Mouse (Mus musculus): ENCODE measurements around the gene Pax5. TPM values are rescaled to one million over a fixed set of nuclear protein-coding genes. Genes with fewer than 3 reads are reported as not detected.
A peak's percentile ranks its signal among the peaks of the same experiment; 100 is the strongest.

Gene Pax5
- polyA plus RNA-seq, 1 experiment from 2014 or later, result 0.01 TPM

GRCm38 (mm10) chr4:44713554-44714051, 3.3 kb upstream of the Pax5 start:
- Histone ChIP-seq H3K36me3 (no peaks in the 10 kb centered on the region), H3K4me2 (replicated peaks) (no peak overlapping the region)
- 1% methylated on average over 19 of the region's 19 CpGs for WGBS

GRCm38 (mm10) chr4:44712786-44713553, 2.7 kb upstream of the Pax5 start:
- H3K27me3 ChIP-seq (replicated peaks), result peaks cover 90% of the 10 kb centered on the region
- H3K27ac ChIP-seq, result no peak overlapping the region
- H3K9ac ChIP-seq, result no peak overlapping the region
- 1% methylated on average over 50 of the region's 50 CpGs for WGBS
- no peak for ATAC-seq
- H3K4me2 ChIP-seq (replicated peaks), result no peak overlapping the region
- H3K36me3 ChIP-seq, result no peaks in the 10 kb centered on the region
- 0 out of 2 replicates have a peak, but pooled peaks cover 12% of the 10 kb centered on the region for H3K4me1 ChIP-seq (replicated peaks)
- H3K4me3 ChIP-seq (replicated peaks), result no peak overlapping the region
- no peaks in the 10 kb centered on the region for H3K9me3 ChIP-seq

More at GRCm38 (mm10) chr4:44713554-44714051, 3.3 kb upstream of the Pax5 start:
- Histone ChIP-seq H3K27me3 (replicated peaks) (peaks cover 88% of the 10 kb centered on the region), H3K9ac (no peak overlapping the region), H3K4me3 (replicated peaks) (no peak overlapping the region), H3K4me1 (replicated peaks) (0 out of 2 replicates have a peak, but pooled peaks cover 12% of the 10 kb centered on the region), H3K9me3 (no peaks in the 10 kb centered on the region), H3K27ac (no peak overlapping the region)
- no peak for ATAC-seq

GRCm38 (mm10) chr4:44712051-44712700, 1.9 kb upstream of the Pax5 start:
- Histone ChIP-seq H3K36me3 (no peaks in the 10 kb centered on the region), H3K4me1 (replicated peaks) (0 out of 2 replicates have a peak, but pooled peaks cover 12% of the 10 kb centered on the region), H3K27me3 (replicated peaks) (peaks cover 89% of the 10 kb centered on the region), H3K9ac (no peak overlapping the region), H3K4me3 (replicated peaks) (no peak overlapping the region), H3K9me3 (no peaks in the 10 kb centered on the region), H3K4me2 (replicated peaks) (0 out of 2 replicates have a peak overlapping the region, but pooled peaks have one; percentile 31), H3K27ac (no peak overlapping the region)
- no peak for ATAC-seq
- 1% methylated on average over 25 of the region's 25 CpGs for WGBS

GRCm38 (mm10) chr4:44711136-44711900, 1.0 kb upstream of the Pax5 start:
- H3K27me3 ChIP-seq (replicated peaks), result peaks cover 88% of the 10 kb centered on the region
- WGBS, result 2% methylated on average over 25 of the region's 25 CpGs
- H3K4me3 ChIP-seq (replicated peaks), result no peak overlapping the region

GRCm38 (mm10) chr4:44710701-44711097, 412 bp upstream of the Pax5 start:
- no peaks in the 10 kb centered on the region for H3K9me3 ChIP-seq
- no peak overlapping the region for H3K4me2 ChIP-seq (replicated peaks)
- 0 out of 2 replicates have a peak overlapping the region, but pooled peaks have one; percentile 4 for H3K4me3 ChIP-seq (replicated peaks)
- H3K27me3 ChIP-seq (replicated peaks), result peaks cover 93% of the 10 kb centered on the region
- no peaks in the 10 kb centered on the region for H3K36me3 ChIP-seq
- H3K9ac ChIP-seq, result no peak overlapping the region
- H3K27ac ChIP-seq, result no peak overlapping the region
- WGBS, result under 1% methylated on average over 30 of the region's 30 CpGs
- ATAC-seq, result no peak
- 0 out of 2 replicates have a peak, but pooled peaks cover 12% of the 10 kb centered on the region for H3K4me1 ChIP-seq (replicated peaks)

More at GRCm38 (mm10) chr4:44711136-44711900, 1.0 kb upstream of the Pax5 start:
- H3K4me2 ChIP-seq (replicated peaks), result no peak overlapping the region
- no peaks in the 10 kb centered on the region for H3K36me3 ChIP-seq
- no peak for ATAC-seq
- no peak overlapping the region for H3K27ac ChIP-seq
- 0 out of 2 replicates have a peak, but pooled peaks cover 12% of the 10 kb centered on the region for H3K4me1 ChIP-seq (replicated peaks)
- H3K9ac ChIP-seq, result no peak overlapping the region
- H3K9me3 ChIP-seq, result no peaks in the 10 kb centered on the region

GRCm38 (mm10) chr4:44709091-44709695, 1.1 kb downstream of the Pax5 start:
- no peak overlapping the region for H3K4me2 ChIP-seq (replicated peaks)
- H3K9ac ChIP-seq, result no peak overlapping the region
- no peak overlapping the region for H3K27ac ChIP-seq
- no peak for ATAC-seq
- no peaks in the 10 kb centered on the region for H3K9me3 ChIP-seq
- peaks cover 95% of the 10 kb centered on the region for H3K27me3 ChIP-seq (replicated peaks)
- no peak overlapping the region for H3K4me3 ChIP-seq (replicated peaks)
- peaks cover 15% of the 10 kb centered on the region for H3K4me1 ChIP-seq (replicated peaks)
- H3K36me3 ChIP-seq, result no peaks in the 10 kb centered on the region

GRCm38 (mm10) chr4:44708311-44708710, 2.0 kb downstream of the Pax5 start:
- WGBS, result 48% methylated on average over 8 of the region's 8 CpGs
- Histone ChIP-seq H3K4me1 (replicated peaks) (peaks cover 22% of the 10 kb centered on the region), H3K4me2 (replicated peaks) (no peak overlapping the region), H3K9ac (no peak overlapping the region), H3K4me3 (replicated peaks) (no peak overlapping the region), H3K36me3 (no peaks in the 10 kb centered on the region), H3K27ac (no peak overlapping the region), H3K9me3 (no peaks in the 10 kb centered on the region), H3K27me3 (replicated peaks) (peaks cover 95% of the 10 kb centered on the region)
- ATAC-seq, result no peak

GRCm38 (mm10) chr4:44706865-44707264, 3.4 kb downstream of the Pax5 start:
- Histone ChIP-seq H3K27me3 (replicated peaks) (peaks cover 95% of the 10 kb centered on the region), H3K27ac (no peak overlapping the region), H3K9ac (no peak overlapping the region), H3K4me2 (replicated peaks) (no peak overlapping the region), H3K9me3 (no peaks in the 10 kb centered on the region), H3K4me1 (replicated peaks) (peaks cover 23% of the 10 kb centered on the region), H3K36me3 (no peaks in the 10 kb centered on the region), H3K4me3 (replicated peaks) (no peak overlapping the region)
- no peak for ATAC-seq
- WGBS, result 20% methylated on average over 1 of the region's 1 CpGs

GRCm38 (mm10) chr4:44705967-44706366, 4.3 kb downstream of the Pax5 start:
- Histone ChIP-seq H3K9ac (no peak overlapping the region), H3K9me3 (no peaks in the 10 kb centered on the region), H3K27ac (no peak overlapping the region), H3K27me3 (replicated peaks) (peaks cover 95% of the 10 kb centered on the region), H3K4me2 (replicated peaks) (no peak overlapping the region), H3K4me3 (replicated peaks) (no peak overlapping the region), H3K4me1 (replicated peaks) (peaks cover 23% of the 10 kb centered on the region), H3K36me3 (no peaks in the 10 kb centered on the region)
- WGBS, result 4% methylated on average over 7 of the region's 7 CpGs
- no peak for ATAC-seq

- Histone ChIP-seq H3K36me3 (no peaks in the 10 kb centered on the region), H3K4me2 (replicated peaks) (no peak overlapping the region), H3K27me3 (replicated peaks) (peaks cover 97% of the 10 kb centered on the region), H3K4me1 (replicated peaks) (peaks cover 21% of the 10 kb centered on the region), H3K9ac (no peak overlapping the region), H3K27ac (no peak overlapping the region), H3K4me3 (replicated peaks) (no peak overlapping the region), H3K9me3 (no peaks in the 10 kb centered on the region)
- WGBS, result 8% methylated on average over 3 of the region's 3 CpGs
- ATAC-seq, result no peak
Observed at GRCm38 (mm10) chr4:44705151-44705550, 5.1 kb downstream of the Pax5 start.

GRCm38 (mm10) chr4:44704369-44704745, 5.9 kb downstream of the Pax5 start:
- H3K9me3 ChIP-seq, result no peaks in the 10 kb centered on the region
- H3K4me1 ChIP-seq (replicated peaks), result peaks cover 21% of the 10 kb centered on the region
- WGBS, result under 1% methylated on average over 38 of the region's 38 CpGs
- peak overlapping the region; percentile 93 for H3K4me2 ChIP-seq (replicated peaks)
- H3K36me3 ChIP-seq, result no peaks in the 10 kb centered on the region
- H3K4me3 ChIP-seq (replicated peaks), result peak overlapping the region; percentile 43
- no peak overlapping the region for H3K9ac ChIP-seq
- ATAC-seq, result peak; percentile 100
- peaks cover 97% of the 10 kb centered on the region for H3K27me3 ChIP-seq (replicated peaks)
- no peak overlapping the region for H3K27ac ChIP-seq

All from intestine, embryonic 15.5 days (tissue).